Mouse (Mus musculus) hindbrain, embryonic 11.5 days (tissue): ENCODE results near the gene Eif3b. TPM values are rescaled to one million over a fixed set of nuclear protein-coding genes. Genes with fewer than 3 reads are reported as not detected.

Source experiments
- ATAC-seq: fragments of 200-750 bp; cut with Nextera tagmentation; 2 replicates; pipeline ENCODE4 v1.8.0; 2017; ENCODE audit warnings: mild to moderate bottlenecking, moderate TSS enrichment, moderate library complexity; ENCODE audit not compliant: low FRiP score
- DNase-seq: peaks from one replicate; pipeline ENCODE4 v3.0.0-alpha.2; 2015; ENCODE audit warnings: low spot score
- H3K27ac ChIP-seq: fragments of 300-500 bp; sonication (generic); 2 replicates; pipeline ENCODE4 v1.5.1; 2014; ENCODE audit warnings: mild to moderate bottlenecking, low read depth, low read length
- H3K27me3 ChIP-seq: fragments of 300-500 bp; sonication (generic); 2 replicates; pipeline ENCODE4 v1.6.1; 2014; ENCODE audit warnings: mild to moderate bottlenecking, low read length, moderate library complexity, mixed read lengths; ENCODE audit not compliant: control insufficient read depth, insufficient read depth
- H3K36me3 ChIP-seq: fragments of 300-500 bp; sonication (generic); 2 replicates; pipeline ENCODE4 v1.6.1; 2014; ENCODE audit warnings: mild to moderate bottlenecking, low read length, moderate library complexity, mixed read lengths; ENCODE audit not compliant: control insufficient read depth, insufficient read depth
- H3K4me1 ChIP-seq: fragments of 300-500 bp; sonication (generic); replicated peaks from 2 replicates; pipeline ENCODE4 v1.6.1; 2014; ENCODE audit warnings: low read length, mixed read lengths; ENCODE audit not compliant: control insufficient read depth, insufficient read depth
- H3K4me2 ChIP-seq: fragments of 300-500 bp; sonication (generic); replicated peaks from 2 replicates; pipeline ENCODE4 v1.6.1; 2014; ENCODE audit warnings: mild to moderate bottlenecking, low read depth, low read length
- H3K4me3 ChIP-seq: fragments of 300-500 bp; sonication (generic); 2 replicates; pipeline ENCODE4 v1.5.1; 2014; ENCODE audit warnings: low read depth, low read length
- H3K9ac ChIP-seq: fragments of 300-500 bp; sonication (generic); 2 replicates; pipeline ENCODE4 v1.6.1; 2014; ENCODE audit warnings: low read depth, low read length
- H3K9me3 ChIP-seq: fragments of 300-500 bp; sonication (generic); 2 replicates; pipeline ENCODE4 v1.6.1; 2016; ENCODE audit warnings: low read length; ENCODE audit not compliant: control insufficient read depth
- WGBS: fragments of 180-500 bp; shearing (Covaris S2); extraction: QIAGEN DNeasy Blood & Tissue Kit; methylation state at CpG from one replicate; pipeline ENCODE4 v1.1.7; 2014; 5-methylcytosine and 5-hydroxymethylcytosine counted together
- polyA plus RNA-seq: library from polyadenylated mRNA; unstranded; fragments of >200 nt; fragmentation: Nextera tagmentation; extraction: Ambion mirVana; gene quantifications from 2 replicates; pipeline ENCODE4 v1.2.1, GENCODE M21; 2014

The Eif3b gene
- 168 and 182 TPM in 2 replicates for polyA plus RNA-seq

DNA sequence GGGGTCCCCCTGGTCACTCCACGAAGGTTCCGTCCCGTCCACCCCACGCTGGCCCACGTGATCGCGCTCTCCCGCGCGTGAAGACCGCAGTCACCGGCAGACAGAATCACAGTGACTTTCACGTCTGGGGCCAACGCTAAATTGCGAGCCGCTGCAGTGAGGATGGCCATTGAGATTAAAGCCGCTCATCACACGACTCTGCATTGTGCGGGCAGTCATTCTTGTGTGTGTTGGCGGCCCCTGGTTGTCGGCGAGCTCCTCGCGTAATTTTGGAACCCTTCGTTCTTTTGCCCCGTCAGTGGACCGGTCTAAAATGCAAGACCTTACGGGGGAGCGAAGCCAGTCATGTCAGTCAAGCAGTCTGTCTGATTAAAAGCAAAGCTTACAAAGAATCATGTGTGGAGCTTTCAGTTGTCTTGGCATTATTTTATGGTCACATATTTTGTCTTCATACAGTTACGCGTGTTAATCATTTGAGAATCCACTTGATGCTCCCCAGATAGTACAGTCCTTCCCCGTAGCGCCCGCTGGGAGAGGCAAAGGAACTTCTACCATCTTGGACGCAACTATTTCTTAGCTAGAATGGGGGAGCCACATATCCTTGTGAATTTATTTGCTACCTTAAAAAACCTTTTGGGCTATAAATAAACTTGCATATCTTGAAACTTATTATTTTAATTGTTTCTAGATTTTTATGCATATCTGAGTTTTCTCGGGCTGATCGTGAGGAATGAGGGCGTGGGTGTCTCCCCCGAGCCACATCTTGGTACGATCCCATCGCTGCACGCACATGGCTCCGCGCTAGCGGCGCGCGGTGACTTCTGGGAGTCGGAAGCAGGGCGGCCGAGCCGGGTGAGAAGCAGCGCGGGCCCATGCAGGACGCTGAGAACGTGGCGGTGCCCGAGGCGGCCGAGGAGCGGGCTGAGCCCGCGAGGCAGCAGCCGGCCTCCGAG is at the start of gene Eif3b:
Gene Eif3b, plus strand, starts transcription at position 840 of the 953 bp plus-strand sequence.
- peaks cover 5% of the 10 kb centered on the region for H3K4me1 ChIP-seq
- H3K9ac ChIP-seq, result peak within 1 kb of the TSS; percentile 97
- H3K36me3 ChIP-seq, result no peaks in the 10 kb centered on the region
- ATAC-seq, result peak; percentile 92
- peak within 1 kb of the TSS; percentile 76 for H3K4me2 ChIP-seq
- peak; percentile 90 for DNase-seq
- peak within 1 kb of the TSS; percentile 95 for H3K4me3 ChIP-seq
- under 1% methylated on average over 65 of the region's 65 CpGs for WGBS
- peak within 1 kb of the TSS; percentile 90 for H3K27ac ChIP-seq
- H3K27me3 ChIP-seq, result no peaks in the 10 kb centered on the region
- H3K9me3 ChIP-seq, result no peaks in the 10 kb centered on the region

DNA sequence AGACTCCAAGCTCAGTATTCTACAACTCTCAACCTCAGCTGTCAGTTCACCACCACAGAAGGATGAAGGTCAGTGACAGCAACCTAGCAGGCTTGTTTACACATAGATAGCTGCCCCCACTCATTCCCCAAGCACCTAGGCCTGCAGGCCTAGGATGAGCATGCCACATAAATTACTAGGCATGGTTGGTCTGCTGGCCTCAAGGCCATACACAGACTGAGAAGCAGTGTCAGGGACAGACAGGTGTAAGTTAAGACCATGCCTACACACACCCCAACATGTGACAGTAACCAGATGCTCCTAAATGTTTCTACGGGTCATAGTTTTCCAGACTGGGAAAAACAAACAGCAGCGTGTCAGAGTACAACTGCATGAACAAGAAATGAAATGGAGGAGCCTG is 49.7 kb upstream of the Eif3b start:
- no peak for DNase-seq
- H3K4me2 ChIP-seq, result no peak overlapping the region
- H3K4me1 ChIP-seq, result no peaks in the 10 kb centered on the region
- H3K27ac ChIP-seq, result no peak overlapping the region
- no peak overlapping the region for H3K4me3 ChIP-seq
- no peak overlapping the region for H3K9ac ChIP-seq
- no peaks in the 10 kb centered on the region for H3K27me3 ChIP-seq
- no peak for ATAC-seq
- no peaks in the 10 kb centered on the region for H3K36me3 ChIP-seq
- WGBS, result 94% methylated on average over 2 of the region's 2 CpGs
- no peaks in the 10 kb centered on the region for H3K9me3 ChIP-seq

DNA sequence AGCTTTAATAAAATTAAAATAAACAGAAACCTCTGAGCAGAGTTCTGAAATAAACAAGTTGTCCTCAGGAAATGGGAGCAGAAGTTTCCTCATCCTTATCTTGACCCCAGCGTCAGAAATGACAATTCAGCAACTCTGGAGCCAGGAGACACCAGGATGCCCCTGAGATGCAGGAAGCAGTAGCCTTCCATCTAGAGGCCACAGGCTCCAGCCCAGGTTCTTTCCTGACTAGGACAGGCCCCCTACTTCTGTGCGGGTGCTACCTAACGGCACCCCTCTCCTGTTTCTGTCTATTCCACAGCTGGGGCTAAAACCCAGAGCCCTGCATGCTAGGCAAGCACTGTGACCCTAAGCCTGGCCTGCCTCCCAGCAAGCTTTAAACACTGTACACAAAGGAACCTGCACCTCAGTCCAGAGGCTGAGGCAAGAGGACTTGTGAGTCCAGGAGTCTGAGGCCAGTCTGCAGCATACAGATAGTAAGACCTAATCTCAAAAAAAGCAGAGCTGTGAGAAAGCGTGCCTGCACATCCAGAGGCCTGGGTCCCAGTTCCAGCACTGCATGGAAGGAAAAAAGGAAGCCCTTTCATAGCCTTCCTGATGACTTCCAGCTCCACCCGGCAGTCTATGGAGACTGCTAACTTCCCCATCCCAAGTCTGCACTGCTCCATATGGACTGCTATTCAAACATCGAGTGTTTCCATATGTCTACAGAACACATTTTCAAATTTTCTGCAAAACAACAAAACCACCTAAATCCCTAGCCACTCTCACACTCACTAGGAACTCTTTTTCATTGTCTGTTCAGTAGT is 48.5 kb upstream of the Eif3b start:
- H3K27me3 ChIP-seq, result no peaks in the 10 kb centered on the region
- H3K9me3 ChIP-seq, result no peaks in the 10 kb centered on the region
- no peak for ATAC-seq
- H3K36me3 ChIP-seq, result no peaks in the 10 kb centered on the region
- H3K4me3 ChIP-seq, result no peak overlapping the region
- no peak for DNase-seq
- no peak overlapping the region for H3K27ac ChIP-seq
- no peaks in the 10 kb centered on the region for H3K4me1 ChIP-seq
- H3K4me2 ChIP-seq, result no peak overlapping the region
- WGBS, result 78% methylated on average over 6 of the region's 6 CpGs
- no peak overlapping the region for H3K9ac ChIP-seq

DNA sequence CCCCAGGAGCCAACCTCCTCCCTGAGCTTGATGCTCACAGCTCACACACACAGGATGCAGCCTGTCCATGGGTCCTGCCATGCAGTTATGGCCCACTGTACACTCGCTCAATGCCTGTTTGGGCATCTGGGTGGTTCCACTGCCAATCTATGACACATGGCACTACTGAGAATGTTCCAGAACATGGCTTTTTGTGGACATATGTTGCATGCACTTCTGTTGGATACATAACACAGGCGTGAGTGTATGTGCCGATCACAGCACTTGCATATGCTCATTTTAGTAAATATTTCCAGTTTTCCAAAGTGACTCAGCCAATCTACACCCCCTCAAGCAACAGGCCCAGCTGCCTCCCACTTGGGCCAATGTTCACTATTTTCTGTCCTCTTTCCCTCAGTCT is 47.5 kb upstream of the Eif3b start:
- Histone ChIP-seq H3K27ac (no peak overlapping the region), H3K36me3 (no peaks in the 10 kb centered on the region), H3K27me3 (no peaks in the 10 kb centered on the region), H3K4me3 (no peak overlapping the region), H3K4me2 (no peak overlapping the region), H3K4me1 (no peaks in the 10 kb centered on the region), H3K9ac (no peak overlapping the region), H3K9me3 (no peaks in the 10 kb centered on the region)
- ATAC-seq (no peak), DNase-seq (no peak)
- 99% methylated on average over 3 of the region's 3 CpGs for WGBS

DNA sequence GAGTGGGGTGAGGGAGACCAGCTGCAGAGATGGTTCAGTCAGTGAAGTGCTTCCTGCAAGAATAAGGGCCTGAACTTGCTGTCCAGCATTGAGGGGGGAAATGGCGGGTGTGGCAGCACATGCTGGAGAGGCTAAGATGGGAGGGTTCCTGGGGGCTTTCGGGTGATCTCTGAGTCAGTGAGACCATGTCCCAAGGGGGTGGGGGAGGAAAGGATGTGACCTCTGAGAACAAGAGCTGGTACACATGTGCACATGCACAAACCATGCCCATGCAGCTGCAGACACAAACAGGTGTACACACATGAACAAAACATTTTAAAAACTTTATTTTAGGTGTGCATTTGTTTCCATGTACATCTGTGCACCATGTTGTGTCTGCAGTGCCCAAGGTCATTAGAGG is 45.4 kb upstream of the Eif3b start:
- no peak overlapping the region for H3K9ac ChIP-seq
- DNase-seq, result no peak

DNA sequence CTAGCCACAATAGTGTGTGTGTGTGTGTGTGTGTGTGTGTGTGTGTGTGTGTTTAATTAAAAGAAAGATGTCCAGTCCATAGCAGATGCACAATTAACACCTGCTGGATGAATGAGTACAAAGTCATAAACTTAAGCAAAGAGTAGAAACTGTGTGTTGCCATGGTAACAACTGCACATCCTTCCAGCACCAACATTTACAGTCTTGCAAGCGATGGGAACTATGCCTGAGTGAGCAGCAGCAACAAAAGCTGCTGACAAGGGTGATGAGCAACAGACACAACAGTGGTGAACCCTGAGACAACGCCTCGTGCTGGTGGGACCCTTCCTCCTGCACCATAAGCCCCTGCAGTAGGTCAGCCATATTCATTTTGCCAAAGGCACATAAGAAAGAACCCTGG is 44.9 kb upstream of the Eif3b start:
- WGBS, result 58% methylated on average over 3 of the region's 3 CpGs
- H3K27ac ChIP-seq, result no peak overlapping the region
- H3K27me3 ChIP-seq, result no peaks in the 10 kb centered on the region
- no peaks in the 10 kb centered on the region for H3K9me3 ChIP-seq
- H3K4me1 ChIP-seq, result no peaks in the 10 kb centered on the region
- no peak overlapping the region for H3K4me3 ChIP-seq
- H3K4me2 ChIP-seq, result no peak overlapping the region
- DNase-seq, result no peak
- ATAC-seq, result no peak
- no peaks in the 10 kb centered on the region for H3K36me3 ChIP-seq
- H3K9ac ChIP-seq, result no peak overlapping the region

More for the DNA sequence above, 45.4 kb upstream of the Eif3b start:
- Histone ChIP-seq H3K9me3 (no peaks in the 10 kb centered on the region), H3K27me3 (no peaks in the 10 kb centered on the region), H3K4me1 (no peaks in the 10 kb centered on the region), H3K4me3 (no peak overlapping the region), H3K27ac (no peak overlapping the region), H3K4me2 (no peak overlapping the region), H3K36me3 (no peaks in the 10 kb centered on the region)
- WGBS, result 87% methylated on average over 2 of the region's 2 CpGs
- ATAC-seq, result no peak

DNA sequence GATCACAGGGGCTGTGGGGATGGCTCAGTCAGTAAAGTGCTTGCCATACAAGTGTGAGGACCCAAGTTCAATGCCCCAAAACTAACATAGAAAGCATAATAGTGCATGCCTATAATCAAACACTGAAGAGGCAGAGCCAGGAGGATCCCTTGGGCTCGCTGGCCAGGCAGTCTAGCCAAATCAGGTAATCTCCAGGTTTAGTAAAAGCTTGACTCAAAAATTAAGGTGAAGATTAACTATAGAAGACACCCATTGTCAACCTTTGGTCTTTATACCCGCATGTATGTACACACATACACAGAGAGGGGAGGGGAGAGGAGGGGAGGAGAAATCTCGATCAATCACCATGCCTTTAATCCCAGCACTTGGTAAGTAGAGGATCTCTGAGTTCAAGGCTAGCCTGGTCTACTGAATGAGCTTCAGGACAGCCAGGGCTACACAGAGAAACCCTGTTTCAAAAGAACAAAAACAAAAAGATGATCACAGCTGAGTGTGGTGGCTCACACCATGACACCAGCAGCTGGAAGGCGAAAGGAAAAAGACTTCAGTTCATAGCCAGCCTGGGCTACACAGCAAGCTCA is 43.8 kb upstream of the Eif3b start:
- Histone ChIP-seq H3K4me3 (no peak overlapping the region), H3K27me3 (no peaks in the 10 kb centered on the region), H3K9ac (no peak overlapping the region), H3K9me3 (no peaks in the 10 kb centered on the region), H3K27ac (no peak overlapping the region), H3K4me2 (no peak overlapping the region), H3K36me3 (no peaks in the 10 kb centered on the region), H3K4me1 (no peaks in the 10 kb centered on the region)
- ATAC-seq, result no peak
- 91% methylated on average over 4 of the region's 4 CpGs for WGBS
- no peak for DNase-seq

DNA sequence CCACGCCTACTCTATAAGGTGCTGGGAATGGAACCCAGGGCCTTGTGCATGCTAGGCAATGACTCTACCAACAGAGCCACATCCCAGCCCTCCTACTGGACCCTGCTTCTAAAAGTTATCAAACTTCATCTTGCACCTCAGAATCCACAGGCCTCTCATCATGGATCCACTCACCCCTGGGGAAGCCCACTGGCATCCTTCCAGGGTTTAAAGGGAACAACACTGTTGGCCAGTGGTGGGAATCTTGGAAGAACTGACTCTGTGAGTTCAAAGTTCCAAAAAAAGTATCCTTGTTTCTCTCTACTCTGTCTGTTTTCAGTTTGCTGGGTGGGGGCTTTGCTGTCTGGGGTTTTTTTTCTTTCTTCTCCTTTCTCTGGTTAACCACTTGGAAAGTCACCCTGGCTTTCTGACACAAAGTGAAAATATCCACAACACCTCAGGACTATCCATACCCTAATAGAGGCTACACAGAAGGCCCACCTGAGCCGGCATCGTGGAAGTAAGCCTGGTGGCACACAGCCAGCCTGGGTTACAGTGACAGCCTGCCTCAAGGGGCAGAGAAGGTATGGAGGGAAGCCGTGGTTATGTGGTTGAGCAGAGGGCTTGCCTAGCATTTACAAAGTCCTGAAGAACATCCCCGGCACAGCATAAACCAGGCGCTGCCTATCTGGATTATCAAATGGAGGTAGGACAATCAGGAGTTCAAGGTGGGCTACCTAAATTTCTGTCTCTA is 40.8 kb upstream of the Eif3b start:
- DNase-seq, result no peak

More for the DNA sequence above, 40.8 kb upstream of the Eif3b start:
- H3K4me1 ChIP-seq, result no peaks in the 10 kb centered on the region
- no peaks in the 10 kb centered on the region for H3K27me3 ChIP-seq
- H3K9ac ChIP-seq, result no peak overlapping the region
- no peak overlapping the region for H3K4me3 ChIP-seq
- WGBS, result 91% methylated on average over 6 of the region's 6 CpGs
- H3K9me3 ChIP-seq, result no peaks in the 10 kb centered on the region
- no peaks in the 10 kb centered on the region for H3K36me3 ChIP-seq
- H3K27ac ChIP-seq, result no peak overlapping the region
- ATAC-seq, result no peak
- H3K4me2 ChIP-seq, result no peak overlapping the region
